Mouse (Mus musculus): ENCODE measurements around the gene Rnf145.

Gene Rnf145

GRCm38 (mm10) chr11:44518281-44519095, at the start of gene Rnf145:
TSS of gene Rnf145 (plus strand) at chr11:44518964.
- peak; percentile 80 to 86 for DNase-seq

GRCm38 (mm10) chr11:44469646-44470431, 48.9 kb upstream of the Rnf145 start:
- DNase-seq: no peak

- peak; percentile 97 for DNase-seq
Observed at GRCm38 (mm10) chr11:44470432-44471336, 48.1 kb upstream of the Rnf145 start, which contains the start of gene Ublcp1. TSS of gene Ublcp1 (minus strand) at chr11:44470498.

GRCm38 (mm10) chr11:44471337-44471995, 47.3 kb upstream of the Rnf145 start:
- DNase-seq: peak in 1 of 2 experiments; percentile 14

- no peak for DNase-seq
Observed at GRCm38 (mm10) chr11:44475467-44475866, 43.3 kb upstream of the Rnf145 start.

- DNase-seq: no peak
Observed at GRCm38 (mm10) chr11:44476445-44476844, 42.3 kb upstream of the Rnf145 start.

- no peak for DNase-seq
Observed at GRCm38 (mm10) chr11:44478382-44478781, 40.4 kb upstream of the Rnf145 start.

- DNase-seq: no peak
Observed at GRCm38 (mm10) chr11:44480246-44480645, 38.5 kb upstream of the Rnf145 start.

GRCm38 (mm10) chr11:44485089-44485736, 33.6 kb upstream of the Rnf145 start:
- DNase-seq: no peak

GRCm38 (mm10) chr11:44489117-44489516, 29.6 kb upstream of the Rnf145 start:
- no peak for DNase-seq

- DNase-seq: no peak
Observed at GRCm38 (mm10) chr11:44494643-44495323, 24.0 kb upstream of the Rnf145 start.

- peak; percentile 44 to 49 for DNase-seq
Observed at GRCm38 (mm10) chr11:44496217-44496616, 22.5 kb upstream of the Rnf145 start.

- DNase-seq: no peak
Observed at GRCm38 (mm10) chr11:44498412-44499272, 20.1 kb upstream of the Rnf145 start.

GRCm38 (mm10) chr11:44500966-44501365, 17.8 kb upstream of the Rnf145 start:
- DNase-seq: no peak

GRCm38 (mm10) chr11:44501477-44501876, 17.3 kb upstream of the Rnf145 start:
- no peak for DNase-seq

- no peak for DNase-seq
Observed at GRCm38 (mm10) chr11:44502931-44503330, 15.8 kb upstream of the Rnf145 start.

GRCm38 (mm10) chr11:44504146-44504545, 14.6 kb upstream of the Rnf145 start:
- no peak for DNase-seq

GRCm38 (mm10) chr11:44504761-44505160, 14.0 kb upstream of the Rnf145 start:
- DNase-seq: no peak

- DNase-seq: no peak
Observed at GRCm38 (mm10) chr11:44508876-44509275, 9.9 kb upstream of the Rnf145 start.

GRCm38 (mm10) chr11:44509906-44510305, 8.9 kb upstream of the Rnf145 start:
- DNase-seq: no peak

Data from lung, postnatal 4 days (tissue).